Mouse (Mus musculus) testis, postnatal 10 days (tissue): ENCODE measurements around the gene Gucy1a1.
A peak's percentile ranks its signal among the peaks of the same experiment; 100 is the strongest.
"Not testable (repeated sequence)": the region's sequence is repeated elsewhere in the genome, so short reads cannot be mapped to it uniquely, and the experiment has no call there.

Source experiments
- DNase-seq: peaks from one replicate; pipeline ENCODE4 v3.0.0; 2021; ENCODE audit warnings: low spot score

The Gucy1a1 gene

DNA sequence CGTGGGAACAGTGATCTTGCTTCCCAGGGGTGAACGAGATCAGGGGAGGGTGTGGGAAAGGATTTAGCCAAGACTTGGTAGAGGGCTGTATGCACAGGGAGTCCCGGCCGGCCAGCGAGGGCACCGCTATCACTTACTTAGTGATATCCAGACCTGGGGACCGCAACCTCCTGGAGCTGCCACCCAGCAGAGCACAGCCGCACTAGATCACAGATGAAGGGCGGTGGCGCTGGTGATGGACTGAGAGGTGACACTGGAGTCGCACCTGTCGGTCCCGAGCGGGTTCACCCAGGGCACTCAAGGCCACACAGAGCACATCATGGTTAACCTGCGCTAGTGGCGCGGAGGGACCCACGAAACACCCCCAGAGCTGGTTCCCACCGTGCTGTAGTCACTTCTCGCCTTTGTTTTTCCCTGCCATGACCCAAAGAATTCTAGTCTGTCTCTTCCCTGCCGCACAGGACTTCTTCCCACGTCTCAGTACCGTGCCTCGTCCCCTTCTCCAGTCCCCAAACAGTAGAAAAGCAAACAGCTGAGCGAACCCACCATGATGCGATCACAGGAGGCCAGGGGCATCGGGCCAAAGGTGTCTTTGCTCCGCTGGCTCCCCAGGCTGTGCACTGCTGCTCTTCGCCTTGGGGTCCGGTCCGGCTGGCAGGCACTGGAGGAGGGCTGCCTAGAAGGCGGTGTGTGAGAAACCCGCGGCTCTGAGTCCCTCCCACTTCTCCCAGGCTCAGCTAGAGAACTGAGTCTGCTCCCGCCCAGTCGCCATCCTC lies at the start of gene Gucy1a1:
Gene Gucy1a1, minus strand, starts transcription at position 664 of the 776 bp plus-strand sequence.
- DNase-seq, result peak; percentile 67

DNA sequence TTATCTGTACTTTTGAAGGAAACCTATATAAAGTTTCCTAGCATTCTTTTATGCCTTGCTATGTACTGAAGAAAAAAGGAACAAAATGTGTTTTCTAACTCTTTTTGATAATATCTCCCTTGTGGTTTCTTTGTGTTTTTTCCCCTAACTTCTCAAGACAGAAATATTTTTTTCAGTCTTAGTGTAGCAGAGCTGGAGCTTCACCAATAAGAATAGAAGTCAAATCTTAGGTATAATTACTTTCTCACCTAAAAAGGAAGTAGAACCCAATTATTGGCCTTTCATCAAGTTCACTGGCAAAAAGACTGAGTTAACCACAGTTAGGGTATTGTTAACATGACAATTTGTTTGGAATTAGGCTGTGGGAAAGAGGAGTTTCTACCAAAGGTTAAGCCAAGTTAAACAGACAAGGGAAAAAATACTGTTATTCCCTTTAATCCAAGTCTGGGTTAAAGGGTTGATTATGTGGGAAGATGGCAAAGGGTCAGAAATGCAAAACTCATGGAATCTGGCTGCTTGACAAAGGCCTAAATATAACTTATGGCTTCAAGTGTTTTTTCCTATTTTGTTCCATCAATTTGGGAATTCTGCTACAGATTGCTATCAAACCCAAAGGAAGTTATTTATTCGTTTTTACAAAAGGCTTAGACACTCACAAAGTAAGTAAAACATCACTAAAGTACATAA lies 46.1 kb upstream of the Gucy1a1 start:
- DNase-seq, result no peak

DNA sequence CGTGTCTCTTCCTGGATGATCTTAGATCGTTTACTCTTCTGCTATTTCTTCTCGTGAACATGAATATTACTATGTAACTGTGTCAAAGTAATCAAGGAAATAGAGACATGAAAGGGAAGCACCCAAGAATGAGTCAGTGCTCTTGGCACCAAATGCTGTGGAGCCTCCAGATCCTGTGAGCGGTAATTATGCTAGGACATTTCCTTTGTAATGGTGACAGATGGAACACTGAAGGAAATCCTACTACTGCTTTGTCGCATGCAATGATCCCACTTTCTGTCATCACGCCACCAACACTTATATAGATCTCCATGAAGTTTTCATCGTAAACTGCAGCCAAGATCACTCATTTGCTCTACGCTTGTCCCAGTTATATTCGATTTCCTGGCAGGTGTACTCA lies 40.0 kb upstream of the Gucy1a1 start:
- no peak for DNase-seq

DNA sequence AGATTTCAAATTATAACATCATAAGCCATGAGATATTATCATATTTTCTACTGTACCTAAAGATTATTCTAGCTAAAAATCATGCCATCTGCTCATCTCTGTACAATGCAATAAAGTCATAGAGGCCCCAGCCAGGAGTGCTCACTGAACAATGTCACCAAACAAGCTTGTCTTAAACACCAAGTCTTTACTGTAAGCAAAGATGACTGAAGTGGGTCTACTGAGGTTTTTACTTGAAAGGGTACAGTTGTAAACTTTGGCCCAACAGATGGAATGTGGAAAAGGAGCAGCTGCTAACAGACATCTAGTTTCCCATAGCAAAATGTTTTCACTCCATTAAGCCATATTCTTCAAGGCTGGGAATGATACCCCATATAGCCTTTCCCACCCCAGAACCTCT lies 35.9 kb upstream of the Gucy1a1 start:
- no peak for DNase-seq

DNA sequence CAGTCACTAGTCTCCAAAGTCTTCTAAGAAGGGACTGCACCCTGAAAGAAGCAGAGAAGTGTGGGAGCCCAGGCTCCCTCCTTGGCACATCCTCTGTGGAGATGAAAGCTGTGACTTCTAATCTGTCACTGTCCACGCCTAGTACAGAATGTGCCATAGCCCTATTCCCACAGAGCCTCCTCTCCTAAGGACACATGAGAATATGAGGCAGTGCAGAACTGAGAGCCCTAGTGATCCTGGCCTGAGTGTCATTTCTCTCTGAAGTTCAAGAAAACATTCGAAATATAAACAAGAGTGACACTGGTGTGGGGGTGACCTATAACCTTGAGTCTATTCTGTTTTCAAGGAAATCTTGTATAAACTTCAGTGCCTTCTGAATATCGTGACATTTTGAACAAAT lies 34.7 kb upstream of the Gucy1a1 start:
- DNase-seq, result no peak

DNA sequence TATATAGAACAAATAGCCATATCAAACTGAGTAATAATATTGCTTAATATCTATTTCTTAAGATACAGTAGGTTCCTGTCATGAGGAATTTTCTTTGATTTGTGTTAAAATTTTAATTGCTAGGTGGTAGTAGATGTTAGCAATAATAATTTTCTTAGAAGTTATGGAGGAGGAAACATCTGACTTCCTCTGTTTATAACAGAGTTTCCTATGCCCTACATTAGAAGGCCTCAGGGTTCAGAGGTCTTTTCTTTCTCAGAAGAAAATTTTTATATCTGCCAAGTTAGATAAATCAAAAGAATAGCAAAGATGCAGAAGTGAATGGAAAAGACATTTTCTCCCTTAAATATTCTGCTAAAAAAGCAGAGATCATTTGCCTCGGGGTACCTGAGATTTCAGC lies 29.9 kb upstream of the Gucy1a1 start:
- no peak for DNase-seq

DNA sequence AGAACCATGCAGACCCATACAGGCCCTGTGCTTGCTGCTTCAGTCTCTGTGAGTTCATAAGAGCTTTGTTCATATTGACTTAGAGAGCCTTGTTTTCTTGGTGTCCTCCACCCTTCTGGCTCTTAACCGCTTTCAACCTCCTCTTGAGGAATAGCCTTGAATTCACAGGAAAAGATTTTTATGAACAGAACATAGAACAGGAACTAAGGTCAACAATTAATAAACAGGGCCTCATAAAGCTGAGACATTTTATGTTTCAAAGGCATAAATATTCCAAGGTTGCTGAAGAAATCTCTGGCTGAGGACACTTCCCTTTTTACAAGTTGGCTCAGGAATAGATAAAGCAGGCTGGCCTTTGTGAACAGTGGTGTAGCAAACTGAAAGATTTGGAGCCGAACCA lies 21.5 kb upstream of the Gucy1a1 start:
- DNase-seq, result no peak

DNA sequence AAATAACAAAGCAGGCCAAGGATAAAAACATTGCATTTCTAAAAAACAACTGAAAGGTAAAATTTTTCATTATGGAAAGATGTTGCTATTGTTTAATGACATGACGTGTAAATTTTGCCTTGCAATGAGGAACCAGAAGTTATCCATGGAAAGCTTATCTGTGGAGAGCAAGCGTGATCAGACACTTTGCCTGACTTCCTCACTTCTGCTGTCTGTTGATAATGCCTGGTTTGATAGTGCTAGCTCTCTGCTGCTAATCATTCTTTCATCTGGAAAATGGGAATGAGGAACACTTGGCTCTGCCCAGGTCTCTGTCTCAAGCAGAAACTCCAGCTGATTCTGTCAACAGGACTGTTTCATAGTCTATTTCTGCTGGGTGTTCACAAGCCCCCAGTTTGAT lies 20.3 kb upstream of the Gucy1a1 start:
- no peak for DNase-seq

DNA sequence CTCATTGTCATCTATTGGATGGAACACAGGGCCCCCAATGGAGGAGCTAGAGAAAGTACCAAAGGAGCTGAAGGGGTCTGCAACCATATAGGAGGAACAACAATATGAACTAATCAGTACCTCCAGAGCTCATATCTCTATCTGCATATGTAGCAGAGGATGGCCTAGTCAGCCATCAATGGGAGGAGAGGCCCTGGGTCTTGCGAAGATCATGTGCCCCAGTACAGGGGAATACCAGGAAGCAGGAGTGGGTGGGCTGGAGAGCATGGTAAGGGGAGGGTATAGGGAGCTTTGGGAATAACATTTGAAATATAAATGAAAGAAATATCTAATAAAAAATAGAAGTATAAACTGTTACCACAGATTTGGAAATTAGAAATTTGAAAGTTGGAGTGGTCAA lies 17.4 kb upstream of the Gucy1a1 start:
- not testable (repeated sequence) for DNase-seq

DNA sequence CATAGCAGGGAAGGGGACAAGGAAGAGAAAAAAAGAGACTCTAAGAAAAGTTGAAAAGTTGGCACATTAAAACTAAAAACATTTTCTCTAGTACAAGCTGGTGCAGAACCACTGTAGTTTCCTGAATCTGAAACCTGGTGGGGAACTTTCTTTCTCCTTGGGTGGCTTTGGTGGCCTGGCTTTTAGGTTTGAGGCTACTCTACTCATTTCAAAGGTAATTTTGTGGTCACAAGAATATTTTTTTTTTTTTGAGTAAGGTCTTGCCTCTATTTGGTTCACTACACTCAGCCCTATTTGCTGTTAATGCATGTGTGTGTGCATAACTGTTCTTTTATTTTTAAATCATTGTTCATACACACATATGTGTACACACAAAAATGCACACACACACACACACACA lies 389 bp upstream of the Gucy1a1 start:
- no peak for DNase-seq

DNA sequence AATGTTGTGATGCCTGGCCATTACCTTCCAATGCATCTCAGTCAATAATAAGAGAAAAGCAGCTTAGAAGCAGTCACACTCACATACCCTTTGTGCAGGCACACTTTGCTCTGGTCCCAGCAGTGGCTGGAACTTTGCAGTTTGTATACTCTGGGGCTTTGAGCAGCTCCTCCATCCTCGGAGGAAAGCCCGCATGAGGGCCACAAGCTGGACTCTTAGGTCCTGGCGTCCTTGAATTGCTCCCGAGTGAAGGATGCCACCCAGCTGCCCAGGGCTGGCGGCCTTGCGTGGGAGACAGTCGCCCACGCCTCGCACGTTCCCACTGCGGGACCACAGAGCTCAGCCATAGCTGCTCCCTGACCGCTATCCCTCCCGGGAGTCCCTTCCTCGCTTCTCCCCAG lies 864 bp downstream of the Gucy1a1 start:
- no peak for DNase-seq

DNA sequence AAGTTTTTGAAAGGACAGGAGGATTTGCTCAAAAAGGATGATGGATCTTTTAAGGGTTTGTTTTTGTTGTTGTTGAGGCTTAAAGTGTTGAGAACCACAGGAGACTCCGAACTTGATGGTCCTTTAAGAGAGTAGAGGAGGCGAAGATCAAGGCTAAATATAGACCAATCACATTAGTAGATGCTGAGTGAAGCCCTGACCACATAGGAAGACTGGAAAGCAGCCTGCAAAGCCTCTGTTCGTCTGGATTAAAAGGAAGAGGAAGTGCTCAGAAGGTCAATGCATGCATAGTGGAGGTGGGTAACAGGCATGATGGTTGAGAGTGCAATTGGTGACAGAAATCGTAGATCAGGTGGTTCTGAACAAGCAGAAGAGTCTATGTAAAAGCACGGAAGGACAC lies 4.8 kb downstream of the Gucy1a1 start:
- no peak for DNase-seq

DNA sequence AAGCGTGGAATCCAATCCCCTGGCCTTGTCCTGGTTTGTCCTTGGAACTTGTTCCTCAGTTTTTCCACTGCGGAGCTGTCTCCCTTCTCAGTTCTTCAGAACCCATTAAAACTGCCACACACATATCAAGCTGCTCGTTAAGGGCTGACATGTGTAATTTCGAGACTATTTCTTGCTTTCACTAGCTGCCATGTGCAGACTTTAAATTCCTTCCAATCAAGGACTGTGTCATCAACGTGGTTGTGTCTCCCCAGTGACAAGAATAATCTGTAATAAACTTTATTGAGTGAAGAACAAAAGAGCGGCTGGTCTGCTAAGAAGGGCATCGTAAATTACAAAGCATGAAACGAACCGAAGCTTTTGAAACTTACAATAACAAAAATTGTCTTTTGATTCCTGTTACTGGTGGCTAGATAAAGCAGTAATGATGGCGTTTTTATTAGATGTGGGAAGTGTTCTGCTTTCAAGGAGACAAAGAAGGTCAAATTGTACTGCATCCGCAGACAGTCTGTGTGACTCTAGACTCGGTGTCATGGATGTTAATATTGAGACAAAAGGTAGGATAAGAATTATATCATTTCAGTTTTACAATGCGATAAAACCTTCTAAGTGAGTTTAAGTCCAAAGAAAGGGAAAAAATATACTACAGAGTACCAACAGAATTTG lies 7.5 kb downstream of the Gucy1a1 start:
- DNase-seq, result no peak

DNA sequence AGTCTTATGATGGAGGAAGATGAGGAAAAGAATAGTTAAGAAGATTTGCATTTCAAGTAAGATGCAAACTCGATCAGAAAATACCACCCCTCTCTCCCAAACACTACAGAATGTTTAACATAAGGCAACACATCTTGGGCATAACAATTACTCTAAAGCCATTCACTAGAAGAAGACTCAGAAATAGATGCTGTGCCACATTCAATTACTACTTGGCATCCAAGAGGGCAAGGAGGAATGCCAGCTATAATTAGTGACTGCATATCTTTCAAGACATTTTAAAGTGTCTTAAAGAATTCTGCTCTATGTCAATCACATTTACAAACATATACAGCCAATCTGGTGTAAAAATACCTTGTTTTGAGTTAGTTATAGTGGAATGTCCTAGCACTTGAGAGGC lies 10.1 kb downstream of the Gucy1a1 start:
- DNase-seq, result no peak

DNA sequence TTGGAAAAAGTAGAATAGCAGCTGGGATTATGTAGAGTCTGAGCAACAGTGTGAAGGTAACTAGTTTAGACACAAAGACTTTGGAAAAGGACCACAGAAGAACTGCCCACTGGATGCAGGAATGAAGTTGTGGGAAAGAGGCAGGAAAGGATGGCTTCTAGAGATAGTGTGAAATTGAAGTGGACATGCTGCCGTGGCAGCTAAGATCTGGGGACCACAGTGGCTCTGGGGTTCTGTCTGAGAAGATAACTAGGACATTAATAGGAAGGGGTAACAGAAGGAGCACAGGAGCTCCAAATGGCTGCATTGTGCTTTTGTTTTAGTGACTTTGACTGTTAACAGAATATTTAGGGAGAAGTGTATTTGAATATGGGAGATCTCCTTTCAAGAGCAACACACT lies 16.3 kb downstream of the Gucy1a1 start:
- no peak for DNase-seq

DNA sequence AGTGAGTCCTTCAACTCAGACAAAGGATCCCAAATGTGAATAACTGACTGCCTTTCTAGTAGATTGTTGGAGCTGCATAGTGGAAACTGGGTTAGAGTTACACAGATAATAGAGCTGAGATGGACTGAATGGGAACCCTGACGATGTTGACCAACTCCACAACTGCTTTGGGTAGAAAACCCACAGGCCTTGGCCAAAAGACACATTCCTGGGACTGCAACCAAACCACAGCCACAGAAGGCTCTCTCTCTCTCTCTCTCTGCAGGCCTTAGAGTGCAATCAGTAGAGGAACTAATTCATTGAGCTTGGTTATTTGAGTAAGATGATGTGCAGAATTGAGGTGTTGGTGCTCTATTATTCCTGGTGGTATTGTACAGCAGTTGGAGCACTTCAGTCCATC lies 21.0 kb downstream of the Gucy1a1 start:
- no peak for DNase-seq

DNA sequence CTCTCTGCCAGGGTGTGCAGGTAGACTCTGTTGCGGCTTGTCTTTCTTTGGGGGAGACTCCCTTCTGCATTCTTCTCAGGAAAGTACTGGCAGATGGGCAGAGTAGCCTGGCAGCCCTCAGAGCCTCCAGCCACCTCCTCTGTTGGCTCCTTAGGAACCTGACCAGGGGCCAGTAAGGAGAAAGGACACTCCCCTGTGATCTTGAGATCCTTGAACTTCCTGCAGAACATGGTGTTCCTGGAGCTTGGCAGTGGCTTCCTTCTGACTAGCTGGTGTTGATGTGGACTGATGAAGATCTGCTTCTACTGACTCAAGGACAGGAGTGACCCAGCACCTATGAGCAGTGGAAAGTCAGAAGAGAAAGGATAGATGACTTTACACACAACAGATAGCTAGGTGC lies 26.7 kb downstream of the Gucy1a1 start:
- DNase-seq, result peak; percentile 42

DNA sequence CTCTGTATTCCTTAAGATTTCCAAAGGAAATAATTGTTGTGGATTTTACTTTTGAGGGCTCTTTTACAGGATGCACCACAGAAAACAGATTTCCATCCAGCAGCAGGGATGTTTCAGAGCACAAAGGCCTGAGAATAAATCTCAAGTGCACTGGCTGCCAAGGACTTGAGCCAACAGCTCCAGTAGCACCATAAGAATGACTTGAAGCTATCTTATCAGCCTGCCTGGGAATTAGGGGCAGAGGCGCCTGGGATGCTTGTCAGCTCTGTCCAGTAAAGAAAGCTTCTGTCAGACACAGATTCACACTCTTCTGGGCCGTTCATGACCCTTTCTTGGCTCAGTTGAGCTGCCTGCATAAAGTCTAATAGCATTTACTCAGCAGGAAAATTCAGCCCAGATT lies 33.1 kb downstream of the Gucy1a1 start:
- no peak for DNase-seq

DNA sequence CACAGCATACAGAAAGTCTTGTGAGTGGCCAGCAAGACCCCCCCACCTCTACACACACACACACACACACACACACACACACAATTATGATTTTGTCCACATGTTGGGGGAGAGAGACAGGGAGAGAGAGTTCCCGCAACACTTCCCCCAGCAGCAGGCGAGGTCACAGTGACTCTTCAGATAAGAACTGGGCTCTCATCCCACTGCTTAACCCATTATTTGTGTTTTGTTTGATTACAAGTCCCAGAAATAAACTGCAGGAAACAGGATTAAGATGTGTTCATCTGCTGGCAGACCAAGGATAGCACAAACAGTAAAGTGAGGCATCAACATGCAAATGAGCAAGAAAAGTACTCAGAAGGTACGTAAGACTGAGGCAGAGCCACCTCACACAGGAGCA lies 33.6 kb downstream of the Gucy1a1 start:
- no peak for DNase-seq

DNA sequence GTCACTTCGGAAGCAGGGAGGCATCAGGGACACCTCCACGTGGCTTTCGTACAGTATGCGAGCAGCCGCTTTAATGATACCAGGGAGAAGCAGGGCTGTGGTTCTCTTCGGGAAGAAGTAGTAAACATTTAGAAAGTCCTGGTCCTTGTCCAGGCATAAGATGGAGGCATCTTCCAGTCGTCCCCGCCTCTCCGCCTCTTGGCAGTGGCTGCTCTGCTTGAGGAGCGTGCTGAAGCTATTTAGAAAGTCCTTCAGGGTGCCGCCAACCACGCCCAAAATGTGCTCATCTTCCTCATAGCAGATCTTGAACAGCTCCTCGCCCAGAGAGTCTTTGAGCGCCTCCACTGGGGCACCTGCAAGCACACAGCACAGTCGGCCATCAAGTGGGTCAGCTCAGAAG lies 36.6 kb downstream of the Gucy1a1 start:
- DNase-seq, result no peak

DNA sequence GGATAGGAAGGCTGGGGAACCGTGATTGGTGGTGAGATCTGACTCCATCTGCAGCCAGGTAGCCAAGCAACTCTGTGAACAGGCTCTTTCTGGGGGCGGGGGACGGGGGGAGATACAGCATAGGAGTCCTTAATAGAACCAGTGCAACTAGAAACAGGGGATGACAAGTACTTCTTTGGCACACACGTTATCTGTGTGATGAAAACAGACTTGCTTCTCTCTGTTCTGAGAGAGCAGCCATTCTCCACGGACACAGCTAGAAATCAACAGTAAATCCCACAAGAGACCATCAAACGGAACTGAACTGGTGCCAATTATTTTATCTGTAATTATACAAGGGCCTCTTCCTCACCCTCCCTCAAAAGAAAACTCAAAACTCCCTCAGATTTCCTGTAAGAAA lies 41.4 kb downstream of the Gucy1a1 start:
- DNase-seq, result no peak

DNA sequence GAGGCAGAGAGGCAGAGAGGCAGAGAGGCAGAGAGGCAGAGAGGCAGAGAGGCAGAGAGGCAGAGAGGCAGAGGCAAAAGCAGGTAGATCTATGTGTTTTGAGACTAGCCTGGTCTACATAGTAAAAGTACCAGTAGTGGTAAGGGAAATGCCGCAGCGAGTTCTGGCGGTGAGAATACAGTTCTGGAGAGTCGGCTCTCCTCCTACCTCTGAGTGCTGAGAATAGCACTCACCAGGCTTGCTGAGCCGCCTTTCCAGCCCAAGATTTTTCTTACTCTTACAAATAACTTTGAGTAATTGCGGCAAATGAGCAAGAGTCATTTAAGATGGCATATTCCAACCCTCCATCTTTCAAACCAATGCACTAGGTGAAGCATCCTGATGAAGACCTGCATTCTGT lies 46.5 kb downstream of the Gucy1a1 start:
- DNase-seq, result no peak

DNA sequence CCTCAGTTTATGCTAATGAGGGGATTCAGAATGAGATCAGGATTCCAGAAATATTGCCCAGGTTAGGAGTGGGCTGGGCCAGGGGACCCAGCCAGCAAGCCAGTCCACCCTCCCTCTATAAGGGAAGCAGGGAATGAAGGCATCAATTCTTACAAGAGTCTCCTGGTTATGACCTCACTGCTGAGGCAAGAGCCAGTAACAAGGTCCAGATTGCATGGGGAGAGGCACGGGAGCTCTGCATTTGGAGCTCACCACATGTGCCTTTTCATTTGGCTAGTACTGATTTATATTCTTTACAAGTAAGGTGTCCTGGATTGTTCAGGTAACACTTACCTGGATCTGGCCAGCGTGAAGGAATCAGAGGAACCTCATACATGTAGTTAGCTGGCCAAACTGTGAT lies 48.8 kb downstream of the Gucy1a1 start:
- DNase-seq, result no peak
